Mouse (Mus musculus): ENCODE results near the gene Pigc. TPM values are rescaled to one million over a fixed set of nuclear protein-coding genes. Genes with fewer than 3 reads are reported as not detected.

Gene Pigc
- polyA plus RNA-seq, 1 experiment from 2014 or later, result 35.2 TPM

- TF ChIP-seq CTCF (IDR thresholded peaks at IDR 0.05; ENCODE audit: low read depth), result no peak
- H3K4me2 ChIP-seq, result no peak overlapping the region
- DNase-seq (no peak), ATAC-seq (ENCODE audit: insufficient read depth) (no peak)
- H3K27me3 ChIP-seq (ENCODE audit: insufficient read depth, low read length), result no peaks in the 10 kb centered on the region
- WGBS, result 85% methylated on average over 2 of the region's 2 CpGs
- no peaks in the 10 kb centered on the region for H3K36me3 ChIP-seq (ENCODE audit: insufficient read depth)
- H3K9me3 ChIP-seq (ENCODE audit: low read depth, low read length), result no peaks in the 10 kb centered on the region
- no peak overlapping the region for H3K4me3 ChIP-seq (ENCODE audit: low read depth, low read length)
- no peaks in the 10 kb centered on the region for H3K4me1 ChIP-seq (ENCODE audit: insufficient read depth)
- no peak overlapping the region for H3K9ac ChIP-seq
- H3K27ac ChIP-seq (ENCODE audit: low read depth), result no peak overlapping the region
Measured at GRCm38 (mm10) chr1:161927976-161928375, 41.0 kb upstream of the Pigc start.

- no peaks in the 10 kb centered on the region for H3K4me1 ChIP-seq (ENCODE audit: insufficient read depth)
- no peak for TF ChIP-seq CTCF (IDR thresholded peaks at IDR 0.05; ENCODE audit: low read depth)
- H3K9ac ChIP-seq, result no peak overlapping the region
- H3K4me2 ChIP-seq, result no peak overlapping the region
- H3K36me3 ChIP-seq (ENCODE audit: insufficient read depth), result no peaks in the 10 kb centered on the region
- DNase-seq (no peak), ATAC-seq (ENCODE audit: insufficient read depth) (no peak)
- no peaks in the 10 kb centered on the region for H3K9me3 ChIP-seq (ENCODE audit: low read depth, low read length)
- 80% methylated on average over 4 of the region's 4 CpGs for WGBS
- no peak overlapping the region for H3K4me3 ChIP-seq (ENCODE audit: low read depth, low read length)
- no peaks in the 10 kb centered on the region for H3K27me3 ChIP-seq (ENCODE audit: insufficient read depth, low read length)
- no peak overlapping the region for H3K27ac ChIP-seq (ENCODE audit: low read depth)
Measured at GRCm38 (mm10) chr1:161931313-161931712, 37.7 kb upstream of the Pigc start.

GRCm38 (mm10) chr1:161931817-161932216 lies 37.2 kb upstream of the Pigc start:
- Histone ChIP-seq H3K27me3 (ENCODE audit: insufficient read depth, low read length) (no peaks in the 10 kb centered on the region), H3K4me2 (no peak overlapping the region), H3K9ac (no peak overlapping the region), H3K36me3 (ENCODE audit: insufficient read depth) (no peaks in the 10 kb centered on the region), H3K9me3 (ENCODE audit: low read depth, low read length) (no peaks in the 10 kb centered on the region), H3K27ac (ENCODE audit: low read depth) (no peak overlapping the region), H3K4me3 (ENCODE audit: low read depth, low read length) (no peak overlapping the region), H3K4me1 (ENCODE audit: insufficient read depth) (no peaks in the 10 kb centered on the region)
- ATAC-seq (ENCODE audit: insufficient read depth) (no peak), DNase-seq (no peak)
- WGBS, result 81% methylated on average over 10 of the region's 10 CpGs
- no peak for TF ChIP-seq CTCF (IDR thresholded peaks at IDR 0.05; ENCODE audit: low read depth)

GRCm38 (mm10) chr1:161932286-161932685 lies 36.7 kb upstream of the Pigc start:
- Histone ChIP-seq H3K4me1 (ENCODE audit: insufficient read depth) (no peaks in the 10 kb centered on the region), H3K36me3 (ENCODE audit: insufficient read depth) (no peaks in the 10 kb centered on the region), H3K9me3 (ENCODE audit: low read depth, low read length) (no peaks in the 10 kb centered on the region), H3K27me3 (ENCODE audit: insufficient read depth, low read length) (no peaks in the 10 kb centered on the region), H3K27ac (ENCODE audit: low read depth) (no peak overlapping the region), H3K9ac (no peak overlapping the region), H3K4me2 (no peak overlapping the region), H3K4me3 (ENCODE audit: low read depth, low read length) (no peak overlapping the region)
- no peak for TF ChIP-seq CTCF (IDR thresholded peaks at IDR 0.05; ENCODE audit: low read depth)
- DNase-seq, result no peak
- no peak for ATAC-seq (ENCODE audit: insufficient read depth)
- 72% methylated on average over 4 of the region's 4 CpGs for WGBS

GRCm38 (mm10) chr1:161942082-161942481 lies 26.9 kb upstream of the Pigc start:
- DNase-seq (no peak), ATAC-seq (ENCODE audit: insufficient read depth) (no peak)
- Histone ChIP-seq H3K36me3 (ENCODE audit: insufficient read depth) (no peaks in the 10 kb centered on the region), H3K4me2 (no peak overlapping the region), H3K4me1 (ENCODE audit: insufficient read depth) (no peaks in the 10 kb centered on the region), H3K27ac (ENCODE audit: low read depth) (no peak overlapping the region), H3K4me3 (ENCODE audit: low read depth, low read length) (no peak overlapping the region), H3K9me3 (ENCODE audit: low read depth, low read length) (no peaks in the 10 kb centered on the region), H3K27me3 (ENCODE audit: insufficient read depth, low read length) (no peaks in the 10 kb centered on the region), H3K9ac (no peak overlapping the region)
- 85% methylated on average over 2 of the region's 2 CpGs for WGBS
- TF ChIP-seq CTCF (IDR thresholded peaks at IDR 0.05; ENCODE audit: low read depth), result no peak

- Histone ChIP-seq H3K4me3 (ENCODE audit: low read depth, low read length) (no peak overlapping the region), H3K4me1 (ENCODE audit: insufficient read depth) (no peaks in the 10 kb centered on the region), H3K27me3 (ENCODE audit: insufficient read depth, low read length) (no peaks in the 10 kb centered on the region), H3K36me3 (ENCODE audit: insufficient read depth) (no peaks in the 10 kb centered on the region), H3K9me3 (ENCODE audit: low read depth, low read length) (no peaks in the 10 kb centered on the region), H3K27ac (ENCODE audit: low read depth) (no peak overlapping the region), H3K9ac (no peak overlapping the region), H3K4me2 (no peak overlapping the region)
- 61% methylated on average over 5 of the region's 5 CpGs for WGBS
- no peak for DNase-seq
- TF ChIP-seq CTCF (IDR thresholded peaks at IDR 0.05; ENCODE audit: low read depth), result no peak
- no peak for ATAC-seq (ENCODE audit: insufficient read depth)
Measured at GRCm38 (mm10) chr1:161951009-161951779, 17.8 kb upstream of the Pigc start.

GRCm38 (mm10) chr1:161952599-161952998 lies 16.4 kb upstream of the Pigc start:
- Histone ChIP-seq H3K4me1 (ENCODE audit: insufficient read depth) (no peaks in the 10 kb centered on the region), H3K27ac (ENCODE audit: low read depth) (no peak overlapping the region), H3K4me3 (ENCODE audit: low read depth, low read length) (no peak overlapping the region), H3K4me2 (no peak overlapping the region), H3K9ac (no peak overlapping the region), H3K36me3 (ENCODE audit: insufficient read depth) (no peaks in the 10 kb centered on the region), H3K9me3 (ENCODE audit: low read depth, low read length) (no peaks in the 10 kb centered on the region), H3K27me3 (ENCODE audit: insufficient read depth, low read length) (no peaks in the 10 kb centered on the region)
- no peak for TF ChIP-seq CTCF (IDR thresholded peaks at IDR 0.05; ENCODE audit: low read depth)
- ATAC-seq (ENCODE audit: insufficient read depth) (no peak), DNase-seq (no peak)
- WGBS, result 42% methylated on average over 1 of the region's 1 CpGs

All from lung, embryonic 14.5 days (tissue).